ENCODE assay signal across 13 mouse cellular contexts in genomic region chr2:157513737-157514208, GRCm38 (mm10). TPM values are rescaled to one million over a fixed set of nuclear protein-coding genes. Genes with fewer than 3 reads are reported as not detected.
DNase-seq lines count a peak whose midpoint lies in the region; ATAC-seq and TF ChIP-seq lines count a peak whose summit lies in the region.
"Had no signal": no experiment of that assay in that cellular context is flagged by ENCODE, and none has a peak within 500 bp of the region (broad histone marks: within the 10 kb centered on the region; RNA-seq: fewer than 3 reads in every experiment).

No protein-coding gene starts in this region.

- no peak overlapping the region for H3K4me2 ChIP-seq in neural tube, embryonic 11.5 days (ENCODE audit: low read depth)
- H3K4me2 ChIP-seq: heart, embryonic 13.5 days; lung, embryonic 15.5 days had no signal

- peak; percentile 50 for DNase-seq in adrenal gland, adult 2 months
- DNase-seq in adrenal gland, adult 18-20 months (ENCODE audit: low spot score in 2 of 2), result no peak
- peak; percentile 18 for DNase-seq in neural tube, embryonic 11.5 days (ENCODE audit: low spot score)
- DNase-seq in neural tube, embryonic 10.5 days (ENCODE audit: extremely low spot score, low spot score), result no peak
- DNase-seq in liver, adult 2 months (ENCODE audit: extremely low read depth, low read depth, low spot score), result peak; percentile 49
- no peak for DNase-seq in ovary, adult 18-20 months (ENCODE audit: low spot score)
- DNase-seq in kidney, postnatal 36 days, result no peak
- DNase-seq in urinary bladder, postnatal 14 days (ENCODE audit: low spot score), result no peak
- DNase-seq: cerebellum, postnatal 36 days; kidney, adult 8-10 months; thymus, postnatal 14 days had no signal

- H3K9ac ChIP-seq in neural tube, embryonic 11.5 days (ENCODE audit: low read length), result no peak overlapping the region
- no peak overlapping the region for H3K9ac ChIP-seq in liver, adult 2 months (ENCODE audit: low read depth, low read length)
- H3K9ac ChIP-seq: heart, embryonic 13.5 days; lung, embryonic 15.5 days had no signal

- no peaks in the 10 kb centered on the region for H3K27me3 ChIP-seq in neural tube, embryonic 11.5 days (ENCODE audit: control insufficient read depth, insufficient read depth, low read length)
- H3K27me3 ChIP-seq in liver, adult 2 months (ENCODE audit: control insufficient read depth, insufficient read depth, low read length), result no peaks in the 10 kb centered on the region

- WGBS in neural tube, embryonic 11.5 days, result 37% methylated on average over 9 of the region's 9 CpGs
- WGBS in liver, adult 2 months, result 61% methylated on average over 9 of the region's 9 CpGs

- H3K36me3 ChIP-seq in neural tube, embryonic 11.5 days (ENCODE audit: control insufficient read depth, insufficient read depth, low read length), result no peaks in the 10 kb centered on the region
- H3K36me3 ChIP-seq in liver, adult 2 months (ENCODE audit: control insufficient read depth, insufficient read depth, low read length), result no peaks in the 10 kb centered on the region
- H3K36me3 ChIP-seq: heart, embryonic 13.5 days; lung, embryonic 15.5 days had no signal

- peaks cover 21% of the 10 kb centered on the region for H3K4me1 ChIP-seq in neural tube, embryonic 11.5 days (ENCODE audit: control insufficient read depth, insufficient read depth, low read length)
- peaks cover 9% of the 10 kb centered on the region for H3K4me1 ChIP-seq in liver, adult 2 months (ENCODE audit: control insufficient read depth, insufficient read depth, low read length)

- no peak for TF ChIP-seq CTCF in liver, adult 2 months (IDR thresholded peaks at IDR 0.05; ENCODE audit: low read depth, low read length)

- H3K79me2 ChIP-seq in liver, adult 2 months (ENCODE audit: control insufficient read depth, insufficient read depth, low read length), result no peaks in the 10 kb centered on the region

- no peaks in the 10 kb centered on the region for H3K9me3 ChIP-seq in neural tube, embryonic 11.5 days (ENCODE audit: control insufficient read depth, low read length)
- H3K9me3 ChIP-seq: heart, embryonic 13.5 days; lung, embryonic 15.5 days had no signal

- 0 out of 2 replicates have a peak overlapping the region, but pooled peaks have one; percentile 40 for H3K27ac ChIP-seq in neural tube, embryonic 11.5 days (ENCODE audit: low read depth, low read length)
- H3K27ac ChIP-seq in liver, adult 2 months (replicated peaks; ENCODE audit: insufficient read depth, low read depth, low read length), result no peak overlapping the region
- H3K27ac ChIP-seq: heart, embryonic 13.5 days; lung, embryonic 15.5 days had no signal

- no peak for ATAC-seq in neural tube, embryonic 11.5 days (ENCODE audit: insufficient read depth, low FRiP score, low TSS enrichment)

- H3K4me3 ChIP-seq in neural tube, embryonic 11.5 days (ENCODE audit: low read depth, low read length), result no peak overlapping the region
- H3K4me3 ChIP-seq in liver, adult 2 months (ENCODE audit: insufficient read depth, low read depth, low read length), result no peak overlapping the region
- H3K4me3 ChIP-seq: heart, embryonic 13.5 days; lung, embryonic 15.5 days had no signal

- TF ChIP-seq POLR2A in liver, adult 2 months (IDR thresholded peaks at IDR 0.05; ENCODE audit: extremely low read depth, insufficient read depth, low read length), result no peak

RNA-seq across cellular contexts. Expression of gene Nnat, which starts 46.1 kb away (rescaled TPM):
- 10 to 100 TPM; 32.4 to 94.3 TPM for total RNA-seq in adrenal gland, adult 2 months (2021)
- polyA plus RNA-seq in adrenal gland, adult 2 months (2012; rRNA removed), result 111 and 203 TPM in 2 replicates
- 100 to 1,000 TPM in 1 of 2 experiments, 10 to 100 TPM in 1; 49.7 to 198 TPM for total RNA-seq in adrenal gland, adult 18-20 months (2021)
- 1,357 and 1,505 TPM in 2 replicates for polyA plus RNA-seq in neural tube, embryonic 11.5 days (2014; fragmentation: Nextera tagmentation; extraction: Ambion mirVana)
- 0.34 TPM in 1 of 2 replicates, not detected in the other for total RNA-seq in liver, adult 2 months (2014; rRNA removed)
- polyA plus RNA-seq in liver, adult 2 months (2012; rRNA removed), result 0.24 TPM in 1 of 2 replicates, not detected in the other

RNA-seq across cellular contexts. Expression of gene Blcap, which starts 57.3 kb away (rescaled TPM):
- total RNA-seq in adrenal gland, adult 2 months (2021), result 10 to 100 TPM; 66.3 to 98.1 TPM
- 42.8 and 47.8 TPM in 2 replicates for polyA plus RNA-seq in adrenal gland, adult 2 months (2012; rRNA removed)
- total RNA-seq in adrenal gland, adult 18-20 months (2021), result 100 to 1,000 TPM in 1 of 2 experiments, 10 to 100 TPM in 1; 87.1 to 101 TPM
- polyA plus RNA-seq in neural tube, embryonic 11.5 days (2014; fragmentation: Nextera tagmentation; extraction: Ambion mirVana), result 99.5 and 105 TPM in 2 replicates
- total RNA-seq in liver, adult 2 months (2014; rRNA removed), result 14.1 and 16.3 TPM in 2 replicates
- polyA plus RNA-seq in liver, adult 2 months (2012; rRNA removed), result 33.1 and 37.9 TPM in 2 replicates

Comparison
In these comparisons a context has a peak if more than half of its experiments do, and no peak if none do; other contexts are left out.
1. DNase-seq: peak in adrenal gland, adult 2 months (single experiment), neural tube, embryonic 11.5 days (single experiment) and liver, adult 2 months (single experiment); none in adrenal gland, adult 18-20 months (0 of 2), neural tube, embryonic 10.5 days (single experiment), ovary, adult 18-20 months (single experiment), kidney, postnatal 36 days (0 of 2) and urinary bladder, postnatal 14 days (single experiment).
2. RNA of gene Nnat, which starts 46.1 kb away (total RNA-seq): 49.7 to 198 TPM in adrenal gland, adult 18-20 months and 32.4 to 94.3 TPM in adrenal gland, adult 2 months; 0.34 TPM in liver, adult 2 months; every median in the first group is over 10 times any median in the second.